Mouse (Mus musculus) erythroblast, embryonic 14.5 days (primary cell): Measurements from ENCODE around the gene Car10.

ENCODE experiments used
- GATA1 ChIP-seq: IDR thresholded peaks from 2 replicates; pipeline ENCODE4 v1.6.1; 2012; ENCODE audit warnings: low read length, inconsistent platforms, mixed read lengths
- TAL1 ChIP-seq: IDR thresholded peaks from 3 replicates; pipeline ENCODE4 v1.6.1; 2012; ENCODE audit warnings: low read length, inconsistent platforms, mixed read lengths

- TF ChIP-seq GATA1 (no peak), TAL1 (no peak)
Observed at GRCm38 (mm10) chr11:93344869-93345268, 247.0 kb downstream of the Car10 start.
